9 mouse cellular contexts compared by ENCODE assay signal in the genomic region with DNA sequence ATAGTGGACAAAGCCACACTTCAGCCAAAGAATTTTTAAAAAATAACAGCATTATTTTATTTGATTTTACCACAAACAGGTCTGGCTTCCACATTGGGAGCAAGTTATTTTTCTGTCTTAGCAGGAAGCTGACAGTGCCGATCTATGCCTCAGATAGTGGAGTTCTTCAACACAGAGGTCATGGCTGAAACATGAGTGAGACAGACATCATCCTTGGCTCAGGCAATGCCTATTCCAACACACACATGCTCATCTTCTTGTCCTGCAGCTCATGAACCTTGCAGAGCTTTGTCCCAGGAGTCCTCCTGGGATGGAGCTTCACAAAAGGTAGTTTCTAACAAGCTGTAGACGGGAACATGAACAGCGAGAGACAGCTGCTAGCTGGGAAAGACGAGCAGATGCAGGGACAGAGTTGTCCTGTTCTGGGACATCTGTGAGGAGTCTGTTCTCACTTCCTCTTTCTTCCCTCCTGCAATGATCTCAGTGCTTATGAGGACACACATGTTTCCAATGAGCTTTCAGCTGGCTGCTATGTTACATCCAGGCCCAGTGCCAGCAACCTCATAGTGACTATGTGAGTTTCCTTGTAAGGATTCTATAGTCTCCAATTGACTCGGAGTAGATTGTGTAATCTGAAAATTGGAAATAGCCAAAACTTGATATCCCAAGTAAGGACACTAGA.
A peak's percentile ranks its signal among the peaks of the same experiment; 100 is the strongest.
DNase-seq lines count a peak whose midpoint lies in the region; ATAC-seq and TF ChIP-seq lines count a peak whose summit lies in the region.
"Had no signal": no experiment of that assay in that cellular context is flagged by ENCODE, and none has a peak within 500 bp of the region (broad histone marks: within the 10 kb centered on the region; RNA-seq: fewer than 3 reads in every experiment).

No protein-coding gene starts in this region.

- intact Hi-C loops in heart, postnatal 10 days (cut with DNase I) = no loop called here

- H3K36me3 ChIP-seq in forebrain, embryonic 14.5 days (ENCODE audit: control insufficient read depth, insufficient read depth, low read length) = no peaks in the 10 kb centered on the region
- H3K36me3 ChIP-seq in forebrain, embryonic 11.5 days (ENCODE audit: control insufficient read depth, insufficient read depth, low read length) = no peaks in the 10 kb centered on the region
- no peaks in the 10 kb centered on the region for H3K36me3 ChIP-seq in midbrain, embryonic 14.5 days (ENCODE audit: control insufficient read depth, insufficient read depth, low read length)
- no peaks in the 10 kb centered on the region for H3K36me3 ChIP-seq in midbrain, postnatal 0 days (ENCODE audit: insufficient read depth, low read length)
- H3K36me3 ChIP-seq: liver, embryonic 15.5 days had no signal

- H3K4me3 ChIP-seq in forebrain, embryonic 14.5 days (ENCODE audit: low read depth, low read length) = no peak overlapping the region
- no peak overlapping the region for H3K4me3 ChIP-seq in forebrain, embryonic 11.5 days (ENCODE audit: low read depth, low read length)
- no peak overlapping the region for H3K4me3 ChIP-seq in midbrain, embryonic 14.5 days (replicated peaks; ENCODE audit: low read depth, low read length)
- no peak overlapping the region for H3K4me3 ChIP-seq in midbrain, postnatal 0 days (ENCODE audit: low read depth, low read length)
- H3K4me3 ChIP-seq: liver, embryonic 15.5 days had no signal

- H3K27ac ChIP-seq in forebrain, embryonic 14.5 days (ENCODE audit: low read depth, low read length) = no peak overlapping the region
- H3K27ac ChIP-seq in forebrain, embryonic 11.5 days (ENCODE audit: low read depth, low read length) = no peak overlapping the region
- no peak overlapping the region for H3K27ac ChIP-seq in midbrain, embryonic 14.5 days (replicated peaks; ENCODE audit: low read depth, low read length)
- H3K27ac ChIP-seq in midbrain, postnatal 0 days (ENCODE audit: low read depth, low read length) = no peak overlapping the region
- H3K27ac ChIP-seq: liver, embryonic 15.5 days had no signal

- H3K27me3 ChIP-seq in forebrain, embryonic 14.5 days (replicated peaks; ENCODE audit: control insufficient read depth, insufficient read depth, low read length) = no peaks in the 10 kb centered on the region
- H3K27me3 ChIP-seq in forebrain, embryonic 11.5 days (ENCODE audit: control insufficient read depth, insufficient read depth, low read length) = no peaks in the 10 kb centered on the region
- no peaks in the 10 kb centered on the region for H3K27me3 ChIP-seq in midbrain, embryonic 14.5 days (ENCODE audit: control insufficient read depth, insufficient read depth, low read length)
- H3K27me3 ChIP-seq in midbrain, postnatal 0 days (ENCODE audit: insufficient read depth, low read length) = no peaks in the 10 kb centered on the region
- H3K27me3 ChIP-seq: liver, embryonic 15.5 days had no signal

- no peaks in the 10 kb centered on the region for H3K9me3 ChIP-seq in forebrain, embryonic 14.5 days (replicated peaks; ENCODE audit: control insufficient read depth, low read length)
- no peaks in the 10 kb centered on the region for H3K9me3 ChIP-seq in forebrain, embryonic 11.5 days (ENCODE audit: control insufficient read depth, low read length)
- no peaks in the 10 kb centered on the region for H3K9me3 ChIP-seq in midbrain, embryonic 14.5 days (ENCODE audit: control insufficient read depth, low read length)
- H3K9me3 ChIP-seq in midbrain, postnatal 0 days (ENCODE audit: low read length) = no peaks in the 10 kb centered on the region
- H3K9me3 ChIP-seq: liver, embryonic 15.5 days had no signal

- DNase-seq in forebrain, embryonic 14.5 days (ENCODE audit: low spot score) = peak; percentile 3
- DNase-seq in forebrain, embryonic 11.5 days (ENCODE audit: low spot score) = no peak
- peak; percentile 2 for DNase-seq in midbrain, embryonic 14.5 days
- no peak for DNase-seq in midbrain, postnatal 0 days (ENCODE audit: low spot score)
- DNase-seq in heart, postnatal 10 days = peak; percentile 48 to 56
- DNase-seq in retina, postnatal 1 day = no peak
- no peak for DNase-seq in adrenal gland, adult 8-10 months

- no peak for ATAC-seq in forebrain, embryonic 14.5 days
- ATAC-seq in forebrain, embryonic 11.5 days (replicated peaks; ENCODE audit: low FRiP score) = no peak
- no peak for ATAC-seq in midbrain, embryonic 14.5 days (ENCODE audit: low FRiP score, low TSS enrichment)
- ATAC-seq in midbrain, postnatal 0 days (ENCODE audit: low FRiP score) = no peak
- ATAC-seq in monocyte, adult 5-6 weeks (replicated peaks; ENCODE audit: insufficient number of reproducible peaks, low FRiP score, low TSS enrichment, poor library complexity, severe bottlenecking) = peak; percentile 71; the same call in 1 of the 2 replicates

- TF ChIP-seq CTCF in midbrain, postnatal 0 days (IDR thresholded peaks at IDR 0.05) = no peak

- H3K9ac ChIP-seq in forebrain, embryonic 14.5 days (ENCODE audit: low read length) = no peak overlapping the region
- no peak overlapping the region for H3K9ac ChIP-seq in forebrain, embryonic 11.5 days (ENCODE audit: low read length)
- H3K9ac ChIP-seq in midbrain, embryonic 14.5 days (replicated peaks; ENCODE audit: low read length) = no peak overlapping the region
- H3K9ac ChIP-seq in midbrain, postnatal 0 days (replicated peaks; ENCODE audit: low read length, poor library complexity, severe bottlenecking) = no peak overlapping the region
- H3K9ac ChIP-seq: liver, embryonic 15.5 days had no signal

- H3K4me2 ChIP-seq in forebrain, embryonic 14.5 days (ENCODE audit: low read length) = no peak overlapping the region
- no peak overlapping the region for H3K4me2 ChIP-seq in forebrain, embryonic 11.5 days (ENCODE audit: low read depth, low read length, severe bottlenecking)
- H3K4me2 ChIP-seq in midbrain, embryonic 14.5 days (ENCODE audit: low read length) = no peak overlapping the region
- no peak overlapping the region for H3K4me2 ChIP-seq in midbrain, postnatal 0 days (ENCODE audit: low read depth, low read length, poor library complexity, severe bottlenecking)
- H3K4me2 ChIP-seq: liver, embryonic 15.5 days had no signal

- H3K4me1 ChIP-seq in forebrain, embryonic 14.5 days (ENCODE audit: control insufficient read depth, insufficient read depth, low read length) = no peaks in the 10 kb centered on the region
- H3K4me1 ChIP-seq in forebrain, embryonic 11.5 days (replicated peaks; ENCODE audit: control insufficient read depth, insufficient read depth, low read length) = no peaks in the 10 kb centered on the region
- no peaks in the 10 kb centered on the region for H3K4me1 ChIP-seq in midbrain, embryonic 14.5 days (ENCODE audit: control insufficient read depth, insufficient read depth, low read length)
- no peaks in the 10 kb centered on the region for H3K4me1 ChIP-seq in midbrain, postnatal 0 days (ENCODE audit: insufficient read depth, low read length)
- H3K4me1 ChIP-seq: liver, embryonic 15.5 days had no signal

- WGBS in forebrain, embryonic 14.5 days = 89% methylated on average over 5 of the region's 5 CpGs
- 85% methylated on average over 5 of the region's 5 CpGs for WGBS in forebrain, embryonic 11.5 days
- 87% methylated on average over 5 of the region's 5 CpGs for WGBS in midbrain, embryonic 14.5 days
- WGBS in midbrain, postnatal 0 days = 88% methylated on average over 5 of the region's 5 CpGs

Comparison
In these comparisons a context has a peak if more than half of its experiments do, and no peak if none do; other contexts are left out.
1. DNase-seq: peak in forebrain, embryonic 14.5 days (single experiment), midbrain, embryonic 14.5 days (single experiment) and heart, postnatal 10 days (2 of 2); none in forebrain, embryonic 11.5 days (single experiment), midbrain, postnatal 0 days (single experiment), retina, postnatal 1 day (single experiment) and adrenal gland, adult 8-10 months (single experiment).